In the genomic region with DNA sequence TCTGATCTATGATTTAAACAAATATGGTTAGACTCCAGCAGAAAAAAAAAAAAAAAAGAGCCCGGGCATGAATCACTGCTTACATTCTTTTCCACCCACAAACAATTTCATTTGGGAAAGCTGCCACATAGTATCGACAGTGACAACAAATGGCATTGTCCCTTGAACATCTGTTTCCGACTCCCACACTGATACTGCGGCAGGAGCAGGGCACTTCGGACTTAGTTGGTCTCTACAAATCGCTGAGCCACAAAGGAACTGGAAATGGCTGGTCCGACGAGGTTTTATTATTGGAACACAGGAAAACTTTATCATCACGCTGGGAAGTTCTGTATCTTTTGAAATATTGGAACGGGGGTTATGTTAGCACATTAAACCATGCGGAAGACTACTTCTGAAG, we compare ENCODE assay signal across 9 mouse cellular contexts. TPM values are rescaled to one million over a fixed set of nuclear protein-coding genes. Genes with fewer than 3 reads are reported as not detected.
DNase-seq lines count a peak whose midpoint lies in the region; ATAC-seq lines count a peak whose summit lies in the region.
"Had no signal": no experiment of that assay in that cellular context is flagged by ENCODE, and none has a peak within 500 bp of the region (broad histone marks: within the 10 kb centered on the region; RNA-seq: fewer than 3 reads in every experiment).

No protein-coding gene starts in this region.

- no peak overlapping the region for H3K27ac ChIP-seq in embryonic facial prominence, embryonic 14.5 days (replicated peaks; ENCODE audit: low read depth, low read length)
- no peak overlapping the region for H3K27ac ChIP-seq in hindbrain, embryonic 12.5 days

- 0 out of 2 replicates have a peak overlapping the region, but pooled peaks have one; percentile 3 for H3K4me2 ChIP-seq in embryonic facial prominence, embryonic 14.5 days (ENCODE audit: low read depth, low read length)
- H3K4me2 ChIP-seq in hindbrain, embryonic 12.5 days (replicated peaks): no peak overlapping the region

- ATAC-seq in embryonic facial prominence, embryonic 14.5 days (ENCODE audit: low read depth): no peak
- ATAC-seq in hindbrain, embryonic 12.5 days (ENCODE audit: low FRiP score): no peak
- ATAC-seq: forebrain, postnatal 0 days had no signal

- 48% methylated on average over 11 of the region's 11 CpGs for WGBS in embryonic facial prominence, embryonic 14.5 days
- 56% methylated on average over 11 of the region's 11 CpGs for WGBS in hindbrain, embryonic 12.5 days

- no peaks in the 10 kb centered on the region for H3K36me3 ChIP-seq in embryonic facial prominence, embryonic 14.5 days (ENCODE audit: control insufficient read depth, insufficient read depth, low read length)
- no peaks in the 10 kb centered on the region for H3K36me3 ChIP-seq in hindbrain, embryonic 12.5 days

- H3K9me3 ChIP-seq in embryonic facial prominence, embryonic 14.5 days (ENCODE audit: control insufficient read depth, low read length): no peaks in the 10 kb centered on the region
- no peaks in the 10 kb centered on the region for H3K9me3 ChIP-seq in hindbrain, embryonic 12.5 days (replicated peaks)

- H3K9ac ChIP-seq in embryonic facial prominence, embryonic 14.5 days (ENCODE audit: low read depth, low read length): no peak overlapping the region
- H3K9ac ChIP-seq in hindbrain, embryonic 12.5 days: no peak overlapping the region
- H3K9ac ChIP-seq: forebrain, postnatal 0 days had no signal

- intact Hi-C loops in left cerebral cortex, postnatal 25 days (cut with DNase I): no loop called here
- intact Hi-C loops in left cerebral cortex, postnatal 4 days (cut with DNase I): no loop called here

- H3K27me3 ChIP-seq in embryonic facial prominence, embryonic 14.5 days (replicated peaks; ENCODE audit: control insufficient read depth, insufficient read depth, low read length): no peaks in the 10 kb centered on the region
- H3K27me3 ChIP-seq in hindbrain, embryonic 12.5 days: no peaks in the 10 kb centered on the region

- H3K4me3 ChIP-seq in embryonic facial prominence, embryonic 14.5 days (ENCODE audit: low read depth, low read length): no peak overlapping the region
- H3K4me3 ChIP-seq in hindbrain, embryonic 12.5 days: no peak overlapping the region

- no peaks in the 10 kb centered on the region for H3K4me1 ChIP-seq in embryonic facial prominence, embryonic 14.5 days (ENCODE audit: control insufficient read depth, insufficient read depth, low read length)
- no peaks in the 10 kb centered on the region for H3K4me1 ChIP-seq in hindbrain, embryonic 12.5 days

- DNase-seq in left cerebral cortex, postnatal 25 days (ENCODE audit: low spot score in 2 of 2): peak; percentile 17 to 38
- no peak for DNase-seq in left cerebral cortex, postnatal 4 days
- peak; percentile 85 for DNase-seq in embryonic facial prominence, embryonic 14.5 days (ENCODE audit: low spot score)
- DNase-seq in heart, postnatal 4 days: peak; percentile 45
- DNase-seq in lung, postnatal 10 days: peak; percentile 63
- DNase-seq in urinary bladder, adult 18-20 months (ENCODE audit: low spot score in 2 of 2): no peak
- DNase-seq in cerebellum, postnatal 14 days: no peak
- DNase-seq: forebrain, postnatal 0 days had no signal

RNA-seq across cellular contexts. Expression of a gene that starts 44.8 kb away (rescaled TPM):
- not detected for total RNA-seq in left cerebral cortex, postnatal 25 days (2021)
- total RNA-seq in left cerebral cortex, postnatal 4 days (2021): 1 to 10 TPM in 1 of 2 experiments, under 1 TPM in 1; 0.52 to 1.4 TPM
- 1.1 and 1.3 TPM in 2 replicates for polyA plus RNA-seq in embryonic facial prominence, embryonic 14.5 days (2014; fragmentation: Nextera tagmentation; extraction: Ambion mirVana)
- total RNA-seq in heart, postnatal 4 days (2021): 1 to 10 TPM; 2.4 to 3.0 TPM
- 0.43 and 0.72 TPM in 2 replicates for polyA plus RNA-seq in hindbrain, embryonic 12.5 days (2016; fragmentation: Nextera tagmentation; extraction: Ambion mirVana)

Comparison
In these comparisons a context has a peak if more than half of its experiments do, and no peak if none do; other contexts are left out.
1. DNase-seq: peak in left cerebral cortex, postnatal 25 days (2 of 2), embryonic facial prominence, embryonic 14.5 days (single experiment), heart, postnatal 4 days (single experiment) and lung, postnatal 10 days (single experiment); none in left cerebral cortex, postnatal 4 days (single experiment), urinary bladder, adult 18-20 months (0 of 2) and cerebellum, postnatal 14 days (0 of 2).